Mouse (Mus musculus): ENCODE data around the gene Hist1h2ac.

DNA sequence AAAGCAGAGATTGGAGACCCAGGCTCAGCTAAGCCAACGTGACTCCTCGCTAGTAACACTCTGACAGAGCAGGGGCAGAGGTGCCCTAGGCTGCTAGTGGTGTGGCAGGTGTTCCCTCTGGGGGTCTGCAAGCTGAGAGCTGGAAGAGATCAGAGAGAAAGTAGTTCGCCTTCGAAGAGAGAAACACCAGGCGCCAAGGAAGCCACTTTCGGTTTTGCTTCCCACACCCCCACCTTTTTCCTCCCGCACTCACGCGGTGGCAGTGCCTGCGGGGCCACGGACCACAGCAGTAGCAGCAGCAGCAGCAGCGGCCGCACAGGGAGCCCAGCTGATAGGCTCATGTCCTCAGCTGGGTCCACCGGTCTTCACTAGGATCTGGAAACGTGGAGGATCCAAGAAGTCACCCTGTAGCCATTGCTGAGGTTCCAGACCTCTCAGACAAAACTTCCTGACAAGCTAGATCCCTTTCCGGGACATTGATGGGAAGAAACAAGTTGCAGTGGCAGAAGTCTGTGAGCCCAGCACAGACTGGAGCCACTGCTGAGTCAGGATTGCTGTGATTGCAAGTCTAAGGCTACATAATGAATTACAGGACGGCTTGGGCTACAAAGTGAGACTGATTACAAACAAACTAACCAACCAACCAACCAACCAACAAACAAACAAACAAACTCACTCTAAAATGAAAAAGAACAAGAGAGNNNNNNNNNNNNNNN lies 26.8 kb upstream of the Hist1h2ac start, which contains the start of gene Hfe:
- TF ChIP-seq NELFE (IDR thresholded peaks at IDR 0.05; ENCODE audit: low read depth, low read length) (no peak), POLR2A (IDR thresholded peaks at IDR 0.05; ENCODE audit: low read depth, low read length) (no peak), MAZ (IDR thresholded peaks at IDR 0.05; ENCODE audit: low read depth, low read length) (no peak), ZMIZ1 (IDR thresholded peaks at IDR 0.05; ENCODE audit: low read depth, low read length) (no peak), MXI1 (IDR thresholded peaks at IDR 0.05; ENCODE audit: low read depth, low read length) (no peak), CHD2 (IDR thresholded peaks at IDR 0.05; ENCODE audit: low read length) (no peak), CTCF (conservative IDR thresholded peaks at IDR 0.05 in 1 of 2, IDR thresholded peaks at IDR 0.05 in 1 of 2; ENCODE audit: low read depth in 2 of 2, low read length in 2 of 2) (no peak), KAT2A (IDR thresholded peaks at IDR 0.05; ENCODE audit: insufficient replicate concordance, low read length) (no peak), EP300 (IDR thresholded peaks at IDR 0.05; ENCODE audit: low read length) (no peak), JUND (conservative IDR thresholded peaks at IDR 0.05; ENCODE audit: low read depth, low read length) (no peak), USF2 (conservative IDR thresholded peaks at IDR 0.05; ENCODE audit: low read depth, low read length) (no peak)
